Mouse (Mus musculus) brain, embryonic 14.5 days (tissue): ENCODE data around the gene Gm20873. TPM values are rescaled to one million over a fixed set of nuclear protein-coding genes. Genes with fewer than 3 reads are reported as not detected.
"Not testable (repeated sequence)": the region's sequence is repeated elsewhere in the genome, so short reads cannot be mapped to it uniquely, and the experiment has no call there.

ENCODE experiments used
- DNase-seq: peaks from one replicate; pipeline ENCODE4 v3.0.0-alpha.2; 2011; ENCODE audit warnings: low read depth
- polyA plus RNA-seq: library from polyadenylated mRNA; depleted of rRNA; stranded (reverse); fragments of >200 nt; gene quantifications from 2 replicates; pipeline ENCODE4 v1.2.3, GENCODE M21; 2012; rRNA removed

Gm20873 gene
- not detected in 2 replicates for polyA plus RNA-seq

GRCm38 (mm10) chrY:6266798-6267197 is at the start of gene Gm20873:
Gene Gm20873, plus strand, starts transcription at chrY:6267098.
- not testable (repeated sequence) for DNase-seq

DNA sequence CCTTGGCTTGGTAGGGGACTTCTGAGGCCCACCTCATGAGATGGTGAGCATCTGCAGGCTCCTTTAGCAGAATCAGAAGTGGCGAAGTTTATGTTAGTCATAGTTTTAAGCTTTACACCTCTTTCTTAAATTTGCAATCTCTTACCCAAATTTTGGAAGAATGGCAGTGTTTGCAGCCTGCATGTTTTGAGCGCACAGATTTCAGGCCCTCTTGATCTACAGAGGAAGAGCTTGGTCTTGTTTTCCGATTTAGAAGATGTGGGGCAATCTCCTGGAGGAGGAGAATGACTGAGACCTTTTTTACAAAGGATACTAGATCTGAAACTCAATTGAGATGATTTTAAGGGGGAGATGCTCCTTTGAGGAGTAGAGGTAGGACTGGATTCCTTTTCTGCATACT is 29.0 kb upstream of the Gm20873 start, which contains the start of gene Gm21746:
TSS of gene Gm21746 (minus strand) at position 101 of the 400 bp plus-strand sequence.
- DNase-seq = not testable (repeated sequence)

Other genes starting within 250 kb of the Gm20873 start
- not detected in 2 replicates for gene Gm21746, start 29.1 kb upstream of the Gm20873 start, polyA plus RNA-seq